Mouse (Mus musculus): ENCODE data around the gene Dcaf11. TPM values are rescaled to one million over a fixed set of nuclear protein-coding genes. Genes with fewer than 3 reads are reported as not detected.

The Dcaf11 gene
- polyA plus RNA-seq, 1 experiment from 2014 or later: 102 TPM

DNA sequence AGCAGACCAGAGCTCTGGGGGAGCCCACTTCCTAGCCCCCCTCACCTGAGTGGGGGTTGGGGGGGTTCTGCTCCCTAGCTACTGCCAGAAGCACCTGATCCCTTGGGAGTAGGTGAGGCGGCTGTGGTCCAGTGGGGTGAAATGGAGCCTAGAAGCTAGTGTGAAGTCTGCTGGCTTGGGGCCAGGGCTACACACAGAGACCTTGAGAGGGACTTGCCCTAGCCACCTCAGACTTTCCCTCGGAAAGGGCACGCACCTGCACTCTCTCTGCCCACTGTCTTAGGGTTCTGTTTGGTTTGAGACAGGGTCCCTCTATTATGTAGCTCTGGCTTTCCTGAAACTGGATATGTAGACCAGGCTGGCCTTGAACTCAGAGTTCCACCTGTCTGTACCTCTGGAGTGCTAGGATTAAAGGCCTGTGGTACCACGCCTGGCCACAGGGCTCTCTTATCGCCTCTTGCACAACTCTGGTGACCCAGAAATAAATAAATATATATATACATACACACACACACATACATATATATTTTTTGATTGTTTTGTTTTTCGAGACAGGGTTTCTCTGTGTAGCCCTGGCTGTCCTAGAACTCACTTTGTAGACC, 19.0 kb downstream of the Dcaf11 start:
- Histone ChIP-seq H3K4me2 (ENCODE audit: low read depth, low read length) (peak overlapping the region; percentile 81), H3K36me3 (ENCODE audit: control insufficient read depth, insufficient read depth, low read length) (peaks cover 13% of the 10 kb centered on the region), H3K9ac (ENCODE audit: low read depth, low read length) (peak overlapping the region; percentile 96), H3K27ac (ENCODE audit: low read length) (peak overlapping the region; percentile 89), H3K27me3 (replicated peaks; ENCODE audit: control insufficient read depth, insufficient read depth, low read length) (no peaks in the 10 kb centered on the region), H3K4me3 (ENCODE audit: low read length) (peak overlapping the region; percentile 92), H3K4me1 (ENCODE audit: control insufficient read depth, insufficient read depth, low read length) (peaks cover 15% of the 10 kb centered on the region), H3K9me3 (ENCODE audit: control insufficient read depth, low read length) (no peaks in the 10 kb centered on the region)
- WGBS: 20% methylated on average over 6 of the region's 6 CpGs
- peak; percentile 65 for ATAC-seq

DNA sequence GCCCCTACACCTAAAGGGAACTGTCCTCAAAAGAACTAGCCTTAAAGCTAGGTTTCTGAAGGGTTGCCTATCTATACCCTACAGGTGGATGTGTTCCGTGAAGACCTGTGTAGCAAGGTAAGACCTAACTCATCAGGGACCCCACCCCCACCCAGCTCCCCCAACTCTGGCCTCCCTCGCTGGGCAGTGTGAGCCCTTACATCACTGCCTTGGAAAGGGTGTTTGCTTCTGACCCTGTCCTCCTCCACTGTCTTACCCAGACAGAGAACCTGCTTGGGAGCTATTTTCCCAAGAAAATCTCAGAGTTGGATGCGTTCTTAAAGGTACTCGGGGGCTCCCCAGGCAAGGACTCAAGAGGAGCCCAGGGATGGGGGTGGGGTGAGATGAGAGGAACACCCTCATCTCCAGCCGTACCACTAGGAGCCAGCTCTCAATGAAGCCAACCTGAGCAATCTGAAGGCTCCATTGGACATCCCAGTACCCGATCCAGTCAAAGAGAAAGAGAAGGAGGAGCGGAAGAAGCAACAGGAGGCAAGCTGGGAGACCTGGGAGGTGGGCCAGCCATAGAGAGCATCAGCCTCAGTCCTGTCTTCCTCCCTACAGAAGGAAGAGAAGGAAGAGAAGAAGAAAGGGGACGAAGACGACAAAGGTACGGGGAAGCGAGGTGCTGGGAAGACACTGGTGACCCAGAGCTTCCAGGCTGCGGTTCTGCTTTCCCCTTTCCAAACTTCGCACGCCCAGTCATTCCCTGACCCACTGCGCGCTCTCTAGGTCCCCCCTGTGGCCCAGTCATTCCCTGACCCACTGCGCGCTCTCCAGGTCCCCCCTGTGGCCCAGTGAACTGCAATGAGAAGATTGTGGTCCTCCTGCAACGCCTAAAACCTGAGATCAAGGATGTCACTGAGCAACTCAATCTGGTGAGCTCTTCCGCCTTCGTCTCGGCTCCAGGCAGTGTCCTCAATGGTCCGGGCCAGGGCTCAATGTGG, 20.0 kb downstream of the Dcaf11 start:
- no peak overlapping the region for H3K9ac ChIP-seq (ENCODE audit: low read depth, low read length)
- peaks cover 18% of the 10 kb centered on the region for H3K4me1 ChIP-seq (ENCODE audit: control insufficient read depth, insufficient read depth, low read length)
- no peak overlapping the region for H3K4me3 ChIP-seq (ENCODE audit: low read length)
- no peak overlapping the region for H3K4me2 ChIP-seq (ENCODE audit: low read depth, low read length)
- no peak for ATAC-seq
- WGBS: 86% methylated on average over 23 of the region's 23 CpGs
- H3K27me3 ChIP-seq (replicated peaks; ENCODE audit: control insufficient read depth, insufficient read depth, low read length): no peaks in the 10 kb centered on the region
- no peak overlapping the region for H3K27ac ChIP-seq (ENCODE audit: low read length)
- peaks cover 13% of the 10 kb centered on the region for H3K36me3 ChIP-seq (ENCODE audit: control insufficient read depth, insufficient read depth, low read length)
- H3K9me3 ChIP-seq (ENCODE audit: control insufficient read depth, low read length): no peaks in the 10 kb centered on the region

- H3K36me3 ChIP-seq (ENCODE audit: control insufficient read depth, insufficient read depth, low read length): peaks cover 13% of the 10 kb centered on the region
- ATAC-seq: no peak
- H3K9me3 ChIP-seq (ENCODE audit: control insufficient read depth, low read length): no peaks in the 10 kb centered on the region
- H3K27ac ChIP-seq (ENCODE audit: low read length): no peak overlapping the region
- no peak overlapping the region for H3K9ac ChIP-seq (ENCODE audit: low read depth, low read length)
- H3K4me3 ChIP-seq (ENCODE audit: low read length): no peak overlapping the region
- peaks cover 18% of the 10 kb centered on the region for H3K4me1 ChIP-seq (ENCODE audit: control insufficient read depth, insufficient read depth, low read length)
- WGBS: 95% methylated on average over 16 of the region's 16 CpGs
- no peak overlapping the region for H3K4me2 ChIP-seq (ENCODE audit: low read depth, low read length)
- H3K27me3 ChIP-seq (replicated peaks; ENCODE audit: control insufficient read depth, insufficient read depth, low read length): no peaks in the 10 kb centered on the region
Observed at GRCm38 (mm10) chr14:55580731-55581130, 20.9 kb downstream of the Dcaf11 start.

GRCm38 (mm10) chr14:55581981-55582681, 22.3 kb downstream of the Dcaf11 start:
- WGBS: 69% methylated on average over 9 of the region's 9 CpGs
- Histone ChIP-seq H3K27me3 (replicated peaks; ENCODE audit: control insufficient read depth, insufficient read depth, low read length) (no peaks in the 10 kb centered on the region), H3K27ac (ENCODE audit: low read length) (no peak overlapping the region), H3K9me3 (ENCODE audit: control insufficient read depth, low read length) (no peaks in the 10 kb centered on the region), H3K4me3 (ENCODE audit: low read length) (no peak overlapping the region), H3K4me2 (ENCODE audit: low read depth, low read length) (no peak overlapping the region), H3K36me3 (ENCODE audit: control insufficient read depth, insufficient read depth, low read length) (peaks cover 13% of the 10 kb centered on the region), H3K4me1 (ENCODE audit: control insufficient read depth, insufficient read depth, low read length) (peaks cover 18% of the 10 kb centered on the region), H3K9ac (ENCODE audit: low read depth, low read length) (no peak overlapping the region)
- ATAC-seq: no peak

GRCm38 (mm10) chr14:55584303-55584701, 24.5 kb downstream of the Dcaf11 start:
- 0 out of 2 replicates have a peak, but pooled peaks cover 9% of the 10 kb centered on the region for H3K4me1 ChIP-seq (ENCODE audit: control insufficient read depth, insufficient read depth, low read length)
- peak overlapping the region; percentile 74 for H3K9ac ChIP-seq (ENCODE audit: low read depth, low read length)
- H3K4me2 ChIP-seq (ENCODE audit: low read depth, low read length): peak overlapping the region; percentile 91
- peak overlapping the region; percentile 64 for H3K4me3 ChIP-seq (ENCODE audit: low read length)
- no peak for ATAC-seq
- WGBS: 37% methylated on average over 5 of the region's 5 CpGs
- peaks cover 13% of the 10 kb centered on the region for H3K36me3 ChIP-seq (ENCODE audit: control insufficient read depth, insufficient read depth, low read length)
- no peaks in the 10 kb centered on the region for H3K9me3 ChIP-seq (ENCODE audit: control insufficient read depth, low read length)
- no peaks in the 10 kb centered on the region for H3K27me3 ChIP-seq (replicated peaks; ENCODE audit: control insufficient read depth, insufficient read depth, low read length)
- no peak overlapping the region for H3K27ac ChIP-seq (ENCODE audit: low read length)

- peak; percentile 94 for ATAC-seq
- H3K4me3 ChIP-seq (ENCODE audit: low read length): peak within 1 kb of the TSS; percentile 64
- H3K36me3 ChIP-seq (ENCODE audit: control insufficient read depth, insufficient read depth, low read length): peaks cover 12% of the 10 kb centered on the region
- peak within 1 kb of the TSS; percentile 70 for H3K27ac ChIP-seq (ENCODE audit: low read length)
- no peaks in the 10 kb centered on the region for H3K9me3 ChIP-seq (ENCODE audit: control insufficient read depth, low read length)
- H3K27me3 ChIP-seq (replicated peaks; ENCODE audit: control insufficient read depth, insufficient read depth, low read length): no peaks in the 10 kb centered on the region
- 4% methylated on average over 42 of the region's 43 CpGs for WGBS
- H3K9ac ChIP-seq (ENCODE audit: low read depth, low read length): peak within 1 kb of the TSS; percentile 74
- H3K4me1 ChIP-seq (ENCODE audit: control insufficient read depth, insufficient read depth, low read length): peaks cover 9% of the 10 kb centered on the region
- peak within 1 kb of the TSS; percentile 91 for H3K4me2 ChIP-seq (ENCODE audit: low read depth, low read length)
Observed at GRCm38 (mm10) chr14:55584702-55585565, 25.1 kb downstream of the Dcaf11 start, which contains the start of gene Emc9. TSS of gene Emc9 (minus strand) at chr14:55585302.

GRCm38 (mm10) chr14:55585566-55585960, 25.8 kb downstream of the Dcaf11 start:
- Histone ChIP-seq H3K27me3 (replicated peaks; ENCODE audit: control insufficient read depth, insufficient read depth, low read length) (no peaks in the 10 kb centered on the region), H3K9me3 (ENCODE audit: control insufficient read depth, low read length) (no peaks in the 10 kb centered on the region), H3K4me3 (ENCODE audit: low read length) (no peak overlapping the region), H3K4me2 (ENCODE audit: low read depth, low read length) (peak overlapping the region; percentile 91), H3K27ac (ENCODE audit: low read length) (peak overlapping the region; percentile 70; the same call in 1 of the 2 replicates), H3K36me3 (ENCODE audit: control insufficient read depth, insufficient read depth, low read length) (peaks cover 7% of the 10 kb centered on the region; the same call in 1 of the 2 replicates), H3K4me1 (ENCODE audit: control insufficient read depth, insufficient read depth, low read length) (peaks cover 13% of the 10 kb centered on the region), H3K9ac (ENCODE audit: low read depth, low read length) (no peak overlapping the region)
- 40% methylated on average over 6 of the region's 6 CpGs for WGBS
- ATAC-seq: peak; percentile 82

GRCm38 (mm10) chr14:55586149-55586548, 26.3 kb downstream of the Dcaf11 start:
- peak overlapping the region; percentile 70; the same call in 1 of the 2 replicates for H3K27ac ChIP-seq (ENCODE audit: low read length)

More at GRCm38 (mm10) chr14:55586149-55586548, 26.3 kb downstream of the Dcaf11 start:
- H3K36me3 ChIP-seq (ENCODE audit: control insufficient read depth, insufficient read depth, low read length): peaks cover under 1% of the 10 kb centered on the region; the same call in 1 of the 2 replicates
- H3K9ac ChIP-seq (ENCODE audit: low read depth, low read length): no peak overlapping the region
- H3K27me3 ChIP-seq (replicated peaks; ENCODE audit: control insufficient read depth, insufficient read depth, low read length): no peaks in the 10 kb centered on the region
- 92% methylated on average over 2 of the region's 2 CpGs for WGBS
- H3K4me2 ChIP-seq (ENCODE audit: low read depth, low read length): no peak overlapping the region
- no peaks in the 10 kb centered on the region for H3K9me3 ChIP-seq (ENCODE audit: control insufficient read depth, low read length)
- no peak for ATAC-seq
- no peak overlapping the region for H3K4me3 ChIP-seq (ENCODE audit: low read length)
- peaks cover 13% of the 10 kb centered on the region for H3K4me1 ChIP-seq (ENCODE audit: control insufficient read depth, insufficient read depth, low read length)

Measured in intestine, embryonic 16.5 days (tissue).